Mouse (Mus musculus) cerebellum, adult 9-11 months (tissue): ENCODE measurements around the gene Flt3l.
"Not testable (repeated sequence)": the region's sequence is repeated elsewhere in the genome, so short reads cannot be mapped to it uniquely, and the experiment has no call there.

Experiments used
- DNase-seq: peaks from one replicate; pipeline ENCODE4 v3.0.0; 2022

Flt3l gene

DNA sequence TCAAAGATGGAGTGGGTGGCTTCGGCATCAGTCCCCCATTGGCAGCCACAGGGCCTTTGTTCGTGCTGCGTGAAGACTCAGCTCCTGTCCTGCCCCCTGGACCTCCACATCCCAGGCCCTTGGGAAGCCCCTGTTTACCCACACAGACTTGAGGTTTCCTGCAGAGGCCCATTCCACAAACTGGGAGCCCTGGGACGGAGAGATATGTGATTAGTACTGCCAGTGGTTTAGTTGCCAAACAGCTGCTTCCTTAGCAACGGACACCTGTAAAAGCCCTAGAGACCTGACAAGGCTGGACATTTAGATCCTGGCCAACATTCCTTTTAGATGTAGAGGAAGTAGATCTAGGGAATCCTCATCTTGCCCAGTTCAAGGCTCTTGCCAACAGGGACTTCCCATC is 5.7 kb upstream of the Flt3l start:
- DNase-seq: no peak

DNA sequence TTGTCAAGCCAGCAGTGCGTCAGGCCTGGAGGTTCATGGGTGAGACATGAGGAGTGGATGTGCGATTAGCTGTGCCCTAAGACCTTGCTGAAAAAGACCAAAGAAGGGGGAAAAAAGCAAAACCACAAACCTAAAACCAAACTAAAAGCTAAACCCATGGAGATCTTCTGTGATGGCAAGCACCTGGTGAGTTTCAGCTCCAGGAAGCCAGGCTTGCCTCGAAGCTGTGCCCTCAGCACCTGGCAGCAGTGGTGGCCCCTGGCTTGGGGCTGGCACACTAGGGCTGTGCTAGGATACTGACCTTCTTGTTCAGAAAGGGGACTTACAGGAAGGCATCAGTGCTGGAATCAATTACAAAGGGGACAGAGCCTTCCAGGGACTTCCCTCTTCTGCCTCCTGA is 5.1 kb upstream of the Flt3l start:
- no peak for DNase-seq

DNA sequence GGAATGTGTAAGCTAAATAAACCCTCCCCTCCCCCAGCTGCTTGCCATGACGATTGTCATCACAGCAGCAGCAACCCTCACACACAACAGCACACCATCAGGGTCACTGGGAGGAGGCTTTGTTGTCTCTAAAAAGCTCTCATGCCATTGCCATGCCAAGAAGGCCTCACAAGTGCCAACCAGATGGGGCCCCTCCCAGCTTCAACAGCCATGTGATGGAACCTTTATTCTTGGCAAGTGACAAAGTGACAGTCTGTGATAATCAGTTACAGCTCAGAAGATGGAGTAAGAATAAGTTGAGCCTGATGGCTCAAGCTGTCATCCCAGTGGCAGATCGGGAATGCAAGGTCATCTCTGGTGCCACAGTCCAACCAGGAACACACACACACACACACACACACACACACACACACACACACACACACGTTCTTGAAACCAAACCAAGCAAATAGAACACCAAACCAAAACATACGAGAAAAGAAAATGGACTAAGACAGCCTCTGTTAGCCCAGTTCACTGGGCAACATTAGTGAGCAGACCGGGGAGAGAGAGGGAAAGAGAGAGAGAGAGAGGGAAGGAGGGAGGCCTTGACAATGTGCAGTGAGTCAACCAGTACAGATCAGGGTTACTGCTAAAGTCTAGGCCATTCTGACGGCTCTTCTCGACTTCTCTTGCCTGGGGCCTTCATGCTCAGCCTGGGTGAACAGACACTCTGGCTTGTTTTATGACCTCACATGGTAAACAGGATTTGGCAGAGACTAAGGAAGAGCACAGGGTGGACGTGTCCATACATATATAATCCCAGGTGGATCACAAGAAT is 3.9 kb upstream of the Flt3l start:
- peak; percentile 28 for DNase-seq

DNA sequence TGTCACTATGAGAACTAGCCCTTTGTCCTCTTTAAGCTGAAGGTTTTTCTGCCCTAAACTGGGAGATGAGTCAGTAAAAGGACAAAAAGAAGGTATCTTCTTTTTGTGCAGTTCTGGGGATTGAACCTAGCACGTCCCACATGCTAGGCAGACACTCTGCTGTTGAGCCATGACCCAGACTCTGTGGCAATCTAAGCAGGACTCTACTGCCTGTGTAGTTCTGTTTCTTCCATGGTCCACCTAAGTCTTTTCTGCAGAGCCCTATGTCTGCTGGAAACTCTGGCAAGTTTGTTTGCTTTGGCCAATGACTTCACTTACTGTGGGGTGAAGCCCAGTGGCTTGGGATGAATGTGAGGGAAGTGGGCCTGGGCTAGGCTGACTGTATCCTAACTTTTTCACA is 2.2 kb upstream of the Flt3l start:
- DNase-seq: no peak

DNA sequence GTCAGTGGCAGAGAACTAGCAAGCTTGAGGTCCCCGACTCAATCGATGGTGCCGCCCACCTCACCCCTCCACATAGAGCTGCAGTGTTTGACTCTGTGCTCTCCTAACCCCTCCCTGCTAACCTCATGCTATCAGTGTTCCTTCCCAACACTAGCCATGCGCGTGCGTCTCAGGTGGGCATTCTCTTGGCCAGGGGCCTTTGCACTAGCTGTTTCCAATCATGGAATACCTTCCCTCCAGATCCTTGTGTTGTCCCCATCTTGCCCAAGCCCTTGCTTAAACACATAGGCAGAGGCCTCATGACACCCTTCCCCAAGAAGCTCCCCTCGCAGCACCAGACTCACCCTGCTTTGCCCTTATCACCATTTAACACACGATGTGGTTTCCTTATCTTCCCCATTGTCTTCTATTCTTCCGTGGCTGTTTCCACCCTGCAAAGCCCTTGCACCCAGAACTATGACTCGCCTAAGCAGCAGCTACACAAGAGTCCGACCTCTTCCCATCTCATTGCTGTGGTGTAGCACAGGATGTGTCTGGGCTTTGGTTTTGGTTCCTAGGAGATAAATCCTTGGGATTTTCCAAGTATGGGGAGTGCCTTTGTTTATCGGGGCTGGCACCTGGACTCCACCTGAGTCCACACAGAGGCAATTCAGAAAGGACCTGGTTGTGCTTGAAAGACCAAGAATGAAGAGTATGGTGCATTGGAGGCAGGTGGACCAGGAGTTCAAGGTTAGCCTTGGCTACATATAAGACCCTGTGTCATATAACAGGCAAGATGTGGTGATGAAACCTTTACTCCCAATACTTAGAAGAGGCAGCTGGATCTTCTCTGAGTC is 1.2 kb upstream of the Flt3l start:
- DNase-seq: peak; percentile 41

DNA sequence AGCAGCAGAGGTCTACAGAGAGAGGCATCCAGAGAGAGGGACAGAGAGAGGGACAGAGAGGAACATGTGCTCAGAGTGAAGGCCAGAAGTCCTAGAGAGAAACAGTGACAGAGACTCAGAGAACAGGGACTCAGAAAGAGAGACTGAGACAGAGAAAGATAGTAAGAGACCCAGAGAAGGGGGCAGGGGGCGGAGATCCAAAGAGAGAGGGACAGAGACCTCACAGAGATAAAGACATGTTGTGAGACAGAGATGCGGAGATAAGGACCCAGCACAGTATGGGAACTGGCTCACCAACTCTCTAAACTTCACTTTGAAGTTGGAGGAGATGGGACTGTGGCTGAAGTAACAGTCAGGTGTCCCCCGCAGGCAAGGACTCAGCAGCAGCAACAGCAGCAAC is 862 bp downstream of the Flt3l start:
- DNase-seq: no peak

DNA sequence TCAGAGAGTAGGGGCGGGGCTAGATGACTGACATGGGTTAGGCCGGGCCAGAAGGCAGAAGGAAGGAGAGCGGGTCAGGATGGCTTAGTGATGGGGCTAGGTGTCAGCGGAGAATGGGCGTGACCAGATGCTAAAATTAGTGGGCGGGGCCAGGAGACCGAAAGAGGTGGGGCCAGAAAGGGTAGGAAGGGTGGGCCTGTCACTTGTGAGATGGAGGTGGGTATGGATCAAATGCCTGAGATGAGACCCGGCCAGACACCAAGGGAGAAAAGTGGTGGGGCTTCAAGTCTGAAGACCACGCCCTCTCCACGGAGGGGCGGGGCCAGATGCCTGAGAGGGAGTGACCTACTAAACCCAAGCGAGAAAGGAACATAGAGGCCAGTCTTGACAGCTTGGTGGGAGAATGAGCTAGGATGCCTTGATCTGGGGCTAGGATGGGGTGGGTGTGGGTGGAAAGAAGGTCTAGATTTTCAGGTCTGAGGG is 1.6 kb downstream of the Flt3l start:
- DNase-seq: peak; percentile 58

DNA sequence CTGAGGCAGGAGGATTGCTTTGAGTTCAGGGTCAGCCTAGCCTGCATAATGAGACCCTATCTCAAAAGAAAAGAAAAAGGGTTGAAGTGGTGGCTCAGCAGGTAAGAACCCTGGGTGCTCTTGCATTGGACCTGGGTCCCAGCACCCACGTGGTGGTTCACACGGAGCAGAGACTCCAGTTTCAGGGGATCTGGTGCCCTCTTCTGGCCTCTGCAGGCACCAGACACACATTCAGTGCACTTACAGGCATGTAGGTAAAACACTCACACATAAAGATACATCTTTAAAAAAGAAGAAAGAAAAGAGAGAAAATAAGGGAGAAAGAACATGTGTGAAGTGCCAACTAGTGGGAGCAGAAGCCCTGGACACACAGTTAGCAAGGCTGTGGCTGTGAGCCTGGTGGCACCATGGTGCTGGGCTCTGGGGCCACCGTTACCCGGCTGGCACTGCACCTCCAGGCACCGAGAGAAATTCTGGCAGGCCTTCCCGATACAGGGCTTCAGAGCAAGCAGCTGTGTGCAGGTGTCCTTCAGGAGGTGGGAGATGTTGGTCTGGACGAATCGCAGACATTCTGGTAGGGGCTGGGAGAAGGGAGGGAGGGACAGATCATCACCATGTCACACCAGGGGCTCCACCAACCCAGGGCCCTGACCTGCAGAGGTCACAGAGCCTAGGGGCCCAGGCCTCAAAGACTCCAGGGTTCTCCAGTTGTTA is 2.6 kb downstream of the Flt3l start:
- peak; percentile 36 for DNase-seq

DNA sequence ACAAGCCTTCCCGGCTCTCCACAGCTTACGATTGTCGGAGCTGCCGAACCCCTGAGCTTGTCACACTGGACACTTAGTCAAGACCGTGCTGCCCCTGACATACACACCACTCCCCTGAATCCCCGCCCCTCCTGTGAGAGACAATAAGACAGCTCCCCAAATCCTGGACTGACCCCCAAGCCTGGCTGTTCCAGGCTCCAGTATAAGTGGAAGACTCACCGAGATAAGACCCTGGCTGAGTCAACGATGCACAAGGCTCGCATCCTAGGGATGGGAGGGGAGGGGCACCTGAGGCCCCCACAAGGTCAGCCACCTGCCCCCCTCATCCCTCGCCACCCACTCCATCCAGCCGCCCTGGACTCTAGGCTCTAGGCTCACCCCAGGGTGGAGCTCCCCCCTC is 4.4 kb downstream of the Flt3l start:
- DNase-seq: peak; percentile 51

DNA sequence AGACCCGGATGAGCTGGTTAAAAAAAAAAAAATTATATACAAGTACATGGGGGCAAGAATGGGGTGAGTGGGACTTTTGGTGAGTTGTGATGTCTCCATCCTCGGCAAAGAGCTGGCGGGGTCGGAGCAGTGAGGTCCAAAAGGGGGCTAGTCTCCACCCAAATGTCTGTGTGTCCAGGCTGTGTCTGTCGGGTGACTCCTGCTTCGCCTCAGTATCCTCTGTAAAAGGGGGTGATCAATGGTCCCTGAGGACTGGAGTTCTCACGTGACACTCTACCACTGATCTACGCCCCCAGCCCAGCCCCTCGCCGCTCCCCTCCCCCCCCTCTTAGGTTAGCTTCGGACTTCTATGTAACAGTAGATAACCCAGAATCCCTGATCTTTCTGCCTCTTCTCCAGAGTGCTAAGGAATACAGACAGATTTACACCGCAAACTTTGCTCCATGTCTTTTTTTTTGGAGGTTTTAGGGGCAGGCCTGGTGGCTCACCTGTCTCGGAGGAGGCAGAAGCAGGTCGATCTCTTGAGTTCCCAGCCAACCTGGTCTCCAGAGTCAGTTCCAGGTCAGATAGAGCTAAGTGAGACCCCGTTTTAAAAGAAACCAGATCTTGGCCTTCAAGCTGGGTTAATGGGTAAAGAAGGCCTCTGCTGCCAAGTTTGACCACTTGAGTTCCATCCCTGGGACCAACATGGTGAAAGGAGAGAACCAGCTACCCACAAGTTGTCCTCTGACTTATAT is 6.3 kb downstream of the Flt3l start:
- peak; percentile 64 for DNase-seq

DNA sequence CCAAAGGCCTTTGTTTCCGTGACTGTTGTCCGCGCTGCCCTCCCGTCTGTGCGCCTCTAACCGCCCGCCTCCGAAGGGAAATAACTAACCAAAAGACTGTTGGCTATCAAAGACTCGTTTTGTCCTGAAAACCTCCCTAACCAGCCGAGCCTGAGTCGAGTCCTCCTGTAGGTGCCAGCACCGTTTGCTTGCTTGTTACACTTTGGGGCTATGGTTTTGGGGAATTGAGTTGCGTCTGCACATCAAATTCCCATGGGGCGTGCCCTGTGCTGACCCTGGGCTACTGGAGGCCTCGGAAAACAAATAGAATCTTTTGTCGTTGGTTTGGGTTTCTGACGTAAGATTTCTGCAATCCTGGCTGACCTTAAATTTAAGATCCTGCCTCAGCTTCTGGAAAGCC is 6.9 kb downstream of the Flt3l start:
- DNase-seq: no peak

DNA sequence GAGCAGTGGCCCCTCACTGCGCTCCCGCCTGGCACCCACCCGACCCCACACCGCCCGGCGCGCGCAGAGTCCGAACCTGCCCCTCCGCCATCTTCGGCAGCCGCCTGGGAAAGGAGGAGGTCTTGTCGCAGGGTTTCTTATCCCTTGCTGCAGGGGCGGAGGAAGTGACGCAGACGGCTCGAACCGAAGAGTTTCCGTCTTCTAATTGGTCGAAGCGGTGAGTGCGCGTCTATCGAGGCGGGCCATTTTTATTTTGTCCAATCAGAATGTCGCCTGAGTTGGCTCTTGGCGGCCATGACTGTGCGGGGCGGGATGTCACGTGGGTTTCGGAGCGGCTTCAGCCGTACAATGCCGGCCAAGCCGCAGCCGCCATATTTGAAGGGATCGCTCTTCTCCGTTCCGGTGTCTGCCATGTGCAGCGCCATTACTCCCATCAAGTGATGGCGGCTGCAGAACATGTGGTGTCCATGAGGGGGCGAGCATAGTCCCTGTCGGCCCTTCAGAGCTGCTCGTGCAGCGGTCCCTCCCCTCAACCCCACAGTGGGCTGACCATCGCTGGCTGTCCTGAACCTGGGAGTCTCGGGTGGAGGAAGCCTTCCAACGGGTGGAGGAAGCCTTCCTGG is 7.5 kb downstream of the Flt3l start, which contains the start of gene Rpl13a:
Gene Rpl13a, minus strand, starts transcription at position 138 of the 623 bp plus-strand sequence.
- DNase-seq: peak; percentile 100

DNA sequence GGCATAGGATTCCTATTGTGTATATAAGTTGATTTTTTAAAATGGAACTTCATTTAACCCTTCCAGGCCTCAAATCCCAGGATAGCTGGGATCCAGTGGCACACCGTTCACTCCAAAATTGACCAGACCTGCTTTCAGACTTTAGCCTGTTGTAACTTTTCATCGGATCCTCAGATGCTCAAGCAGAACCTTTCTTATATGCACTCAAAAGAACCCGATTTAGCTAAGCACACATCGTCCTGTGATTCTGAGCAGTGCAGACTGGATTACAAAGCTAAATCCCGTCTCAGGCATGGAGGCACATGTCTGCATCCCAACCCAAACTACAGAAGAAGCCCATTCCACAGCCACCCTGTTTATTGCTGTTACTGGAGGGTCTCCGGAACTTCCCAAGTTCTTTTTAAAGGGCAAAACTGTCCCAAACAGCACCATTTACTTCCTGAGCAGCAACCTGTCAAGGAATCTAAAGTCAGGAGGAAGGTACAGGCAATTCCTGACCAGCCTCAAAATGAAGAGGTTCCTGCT is 8.5 kb downstream of the Flt3l start:
- no peak for DNase-seq

DNA sequence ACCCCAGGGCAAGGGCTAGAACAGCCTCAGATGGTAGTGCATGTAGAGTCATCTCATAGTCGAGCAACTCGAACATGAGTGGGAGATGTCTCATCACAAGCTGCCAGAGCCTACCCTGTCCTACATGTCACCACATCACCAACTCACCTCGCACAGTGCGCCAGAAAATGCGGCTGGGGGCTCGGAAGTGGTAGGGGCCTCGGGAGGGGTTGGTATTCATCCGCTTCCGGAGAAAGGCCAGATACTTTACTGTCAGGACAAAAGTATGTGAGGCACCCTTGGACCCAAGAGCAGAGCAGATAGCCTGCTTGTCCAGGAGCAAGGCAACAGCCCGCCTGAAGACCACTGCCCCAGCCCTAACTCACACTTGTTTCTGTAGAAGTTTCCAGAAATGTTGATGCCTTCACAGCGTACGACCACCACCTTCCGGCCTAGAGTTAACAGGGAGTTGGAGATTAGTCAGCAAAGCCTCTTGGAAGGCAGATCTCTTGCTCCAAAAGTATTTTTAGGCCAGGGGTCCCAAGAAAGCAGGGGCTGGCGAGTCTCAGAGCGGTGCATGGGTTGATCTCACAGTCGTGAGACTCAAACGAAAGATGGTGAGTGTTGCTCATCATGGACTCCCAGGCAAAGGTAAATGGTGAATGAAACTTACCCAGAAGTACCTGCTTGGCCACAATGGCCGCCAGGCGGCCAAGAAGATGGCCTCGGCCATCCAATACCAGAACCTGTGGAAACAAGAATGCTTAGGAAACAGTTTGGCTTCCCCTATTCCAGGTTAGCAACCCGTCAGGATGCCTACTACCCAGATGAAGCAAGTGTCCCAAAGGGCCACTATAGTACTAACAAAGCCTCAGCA is 9.2 kb downstream of the Flt3l start:
- DNase-seq: no peak

DNA sequence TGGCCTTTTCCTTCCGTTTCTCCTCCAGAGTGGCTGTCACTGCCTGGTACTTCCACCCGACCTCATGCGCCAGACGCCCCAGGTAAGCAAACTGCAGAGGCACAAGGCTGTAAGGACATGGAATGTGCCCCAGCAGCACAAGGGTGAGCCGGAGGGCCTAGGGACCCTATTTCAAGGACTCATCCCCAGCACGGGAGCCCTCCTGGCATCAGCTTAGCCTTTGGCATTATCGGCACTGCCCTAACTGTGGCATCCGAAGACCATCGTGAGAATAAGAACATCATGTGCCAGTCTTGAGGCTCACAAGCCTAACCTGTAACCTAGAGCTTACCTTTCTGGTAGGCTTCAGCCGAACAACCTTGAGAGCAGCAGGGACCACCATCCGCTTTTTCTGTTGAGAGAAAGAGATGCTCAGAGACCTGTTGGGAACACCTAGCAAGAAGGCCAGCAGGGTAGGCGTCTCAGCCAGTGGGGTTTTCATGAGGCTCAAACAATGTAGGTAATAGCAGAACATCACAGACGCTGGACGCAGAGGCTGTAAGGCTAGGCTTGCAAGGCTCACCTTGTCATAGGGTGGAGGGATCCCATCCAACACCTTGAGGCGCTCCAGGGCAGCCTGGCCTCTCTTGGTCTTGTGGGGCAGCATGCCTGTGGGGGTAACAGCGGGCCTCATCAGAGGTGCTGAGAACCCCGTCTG is 9.9 kb downstream of the Flt3l start:
- DNase-seq: peak; percentile 53

DNA sequence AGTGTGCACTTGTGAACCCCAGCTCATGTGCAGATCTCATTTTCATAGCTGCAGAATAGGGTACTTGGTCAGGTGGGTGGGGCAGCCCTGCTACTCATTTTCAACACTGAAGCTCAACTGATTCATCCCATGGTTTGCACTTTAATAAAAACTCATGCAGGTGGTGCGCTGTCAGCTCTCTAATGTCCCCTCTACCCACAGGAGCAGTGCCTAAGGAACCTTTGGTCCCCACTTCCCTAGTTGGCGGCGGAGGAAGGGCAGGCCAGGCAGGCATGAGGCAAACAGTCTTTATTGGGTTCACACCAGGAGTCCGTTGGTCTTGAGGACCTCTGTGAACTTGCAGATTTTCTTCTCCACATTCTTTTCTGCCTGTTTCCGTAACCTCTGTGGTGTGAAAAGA is 10.6 kb downstream of the Flt3l start:
- not testable (repeated sequence) for DNase-seq

DNA sequence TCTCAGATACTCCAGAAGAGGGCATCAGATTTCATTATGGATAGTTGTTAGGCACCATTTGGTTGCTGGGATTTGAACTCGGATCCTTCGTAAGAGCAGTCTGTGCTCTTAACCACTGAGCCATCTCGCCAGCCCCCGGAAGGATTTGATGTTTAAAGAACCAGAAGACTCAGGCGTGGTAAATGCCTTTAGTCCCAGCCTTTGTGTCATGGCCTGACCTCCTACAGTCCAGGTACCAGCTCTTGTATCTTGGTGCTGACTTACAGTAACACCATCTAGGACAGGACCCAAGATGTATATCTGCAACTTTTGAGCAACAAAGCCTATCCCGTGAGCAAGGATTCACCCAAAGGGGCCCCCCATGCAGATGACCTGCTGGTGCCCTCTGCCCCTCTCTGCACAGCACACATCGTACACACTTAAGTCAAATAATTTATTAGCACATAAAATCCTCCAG is 11.1 kb downstream of the Flt3l start:
- peak; percentile 46 for DNase-seq

DNA sequence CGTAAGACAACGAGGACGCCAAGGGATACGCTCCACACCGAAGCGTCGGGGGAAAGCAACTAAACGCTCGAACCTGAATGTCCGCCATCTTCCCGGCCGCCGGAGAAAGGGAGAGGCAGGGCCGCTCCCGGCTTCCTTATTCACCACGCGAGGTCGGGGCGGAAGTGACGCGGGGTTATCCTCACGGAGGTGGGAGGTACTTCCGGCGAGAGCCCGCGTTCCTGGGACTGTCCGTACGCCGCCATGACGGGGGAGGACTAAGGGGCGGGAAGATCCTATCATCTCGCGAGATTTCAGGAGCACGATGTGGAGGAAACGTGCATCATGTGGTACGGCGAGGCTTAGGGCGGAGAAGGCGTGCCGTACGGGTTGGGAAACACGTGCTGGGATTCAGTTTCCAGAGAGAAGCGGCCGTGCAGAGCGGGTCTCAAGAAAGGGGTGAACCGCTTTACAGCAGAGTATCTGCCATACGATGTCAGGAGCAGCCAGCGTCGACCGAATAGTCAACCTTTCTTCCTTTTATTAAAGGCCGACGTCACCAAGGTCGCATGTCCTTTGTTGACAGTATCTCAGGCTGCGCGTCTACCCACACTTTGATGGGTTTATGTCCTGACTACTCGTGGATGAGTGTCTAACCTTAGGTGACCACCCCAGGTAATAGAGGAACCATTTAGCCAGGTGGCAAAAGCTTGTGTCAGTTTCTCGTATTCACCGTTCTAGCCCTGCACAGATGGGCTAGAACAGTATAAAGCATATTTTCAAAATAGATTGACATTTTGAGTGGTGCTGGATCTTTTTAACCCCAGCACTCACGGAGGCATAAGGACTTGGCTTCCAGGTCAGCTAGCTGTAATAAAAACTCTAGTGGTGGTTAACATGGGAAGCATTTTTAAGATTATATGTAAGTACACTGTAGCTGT is 11.7 kb downstream of the Flt3l start, which contains the start of gene Rps11:
Gene Rps11, minus strand, starts transcription at position 216 of the 920 bp plus-strand sequence.
- DNase-seq: peak; percentile 99

DNA sequence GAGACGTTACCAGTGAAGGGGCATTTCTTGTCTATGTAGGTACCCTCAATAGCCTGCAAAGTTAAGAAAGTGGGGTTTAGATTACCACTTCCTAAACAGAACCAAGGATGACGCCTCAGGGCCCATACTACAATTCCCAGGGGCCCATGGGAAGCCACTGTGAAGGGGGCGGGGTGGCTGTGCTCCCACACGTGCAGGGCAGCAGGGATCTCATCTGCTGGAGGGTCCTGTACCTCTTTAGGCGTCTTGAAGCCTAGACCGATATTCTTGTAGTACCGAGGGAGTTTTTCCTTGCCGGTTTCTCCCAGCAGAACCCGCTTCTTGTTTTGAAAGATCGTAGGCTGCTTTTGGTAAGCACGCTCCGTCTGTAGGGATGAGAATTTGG is 13.1 kb downstream of the Flt3l start:
- no peak for DNase-seq
